Mouse (Mus musculus): Measurements from ENCODE around the gene Snap25.
A peak's percentile ranks its signal among the peaks of the same experiment; 100 is the strongest.

Snap25 gene

DNA sequence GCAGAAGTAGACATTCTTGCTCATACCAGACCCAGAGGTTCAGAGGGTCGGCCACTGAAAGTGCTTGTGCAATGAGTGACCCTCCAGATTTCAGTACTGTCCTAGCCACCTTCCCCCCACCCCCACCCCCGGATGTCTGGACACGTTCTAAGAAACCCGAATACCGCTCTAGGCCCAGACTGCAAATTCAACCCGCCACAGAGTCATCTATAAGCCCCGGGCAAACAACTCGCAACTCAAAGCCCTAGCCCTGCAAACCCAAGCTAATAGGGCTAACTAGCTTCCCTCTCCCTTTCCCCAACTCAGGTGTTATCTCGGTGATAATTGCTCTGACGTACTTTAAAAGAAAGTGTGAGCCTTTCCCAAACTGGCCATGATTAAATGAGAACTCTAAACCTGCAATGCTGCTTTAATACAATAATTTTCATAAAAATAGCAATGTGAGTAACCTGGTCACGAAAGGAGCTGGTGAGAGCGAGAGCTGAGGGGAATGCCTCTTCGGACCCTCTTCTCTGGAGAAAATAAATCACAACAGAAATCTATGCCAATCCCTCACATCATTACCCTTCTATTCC lies 725 bp upstream of the Snap25 start:
- no peak for DNase-seq (ENCODE audit: extremely low spot score, low spot score)

DNA sequence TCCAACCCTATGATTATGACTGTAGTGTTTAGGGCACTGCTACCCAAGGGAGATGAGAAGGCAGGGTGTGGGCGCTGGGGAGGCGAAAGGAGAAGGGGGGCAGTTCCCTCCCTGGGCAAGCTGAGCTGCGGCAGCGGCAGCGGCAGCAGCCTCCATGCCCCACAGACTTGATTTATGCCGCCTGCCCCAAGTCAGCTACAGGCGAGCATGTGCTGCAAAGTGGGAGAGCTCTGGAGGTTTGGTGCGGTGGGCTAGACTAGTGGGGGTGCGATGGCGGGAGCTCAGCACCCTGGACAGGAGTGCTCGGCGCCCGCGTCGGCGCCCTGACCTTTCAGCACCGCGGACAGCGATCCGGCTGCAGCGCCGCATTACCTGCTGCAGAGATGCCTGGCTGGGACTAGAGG lies 757 bp downstream of the Snap25 start:
- peak; percentile 88 for DNase-seq (ENCODE audit: extremely low spot score, low spot score)

DNA sequence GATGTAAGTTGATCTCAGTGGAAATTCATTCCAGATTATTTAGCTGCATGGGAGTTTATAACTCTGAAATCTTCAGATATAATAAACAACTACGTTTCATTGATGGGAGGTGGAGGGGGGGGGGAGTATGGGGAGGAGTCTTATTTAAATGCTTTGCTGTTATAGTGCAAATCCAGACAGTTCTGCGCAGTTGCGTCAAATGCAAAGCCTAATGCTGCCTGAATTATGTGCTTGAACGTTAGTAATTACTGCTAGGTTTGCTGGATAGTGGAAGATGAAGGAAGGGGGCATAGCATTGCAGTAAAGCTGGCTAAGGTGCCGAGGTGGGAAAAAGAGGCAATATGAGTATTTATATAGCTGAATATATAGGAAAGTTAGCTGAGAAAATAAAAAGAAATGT lies 2.3 kb downstream of the Snap25 start:
- no peak for DNase-seq (ENCODE audit: extremely low spot score, low spot score)

DNA sequence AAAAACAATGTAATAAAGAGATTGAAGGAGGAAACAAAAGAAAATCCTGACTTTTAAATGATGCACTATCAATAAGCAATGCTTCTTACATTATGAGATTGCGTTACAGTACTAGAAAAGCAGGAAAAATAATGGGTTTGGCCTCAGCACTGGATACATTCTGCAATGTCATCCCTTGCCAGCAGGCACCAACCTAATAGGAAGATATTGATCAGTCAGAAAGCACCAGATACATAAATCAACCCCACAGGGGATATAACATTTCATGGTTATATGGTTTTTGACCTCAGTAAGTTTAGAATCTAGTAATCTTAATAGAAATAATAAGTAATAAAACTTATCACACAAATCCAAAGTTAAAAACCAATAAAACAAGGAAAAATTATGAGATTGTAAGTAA lies 3.1 kb downstream of the Snap25 start:
- DNase-seq (ENCODE audit: extremely low spot score, low spot score), result no peak

DNA sequence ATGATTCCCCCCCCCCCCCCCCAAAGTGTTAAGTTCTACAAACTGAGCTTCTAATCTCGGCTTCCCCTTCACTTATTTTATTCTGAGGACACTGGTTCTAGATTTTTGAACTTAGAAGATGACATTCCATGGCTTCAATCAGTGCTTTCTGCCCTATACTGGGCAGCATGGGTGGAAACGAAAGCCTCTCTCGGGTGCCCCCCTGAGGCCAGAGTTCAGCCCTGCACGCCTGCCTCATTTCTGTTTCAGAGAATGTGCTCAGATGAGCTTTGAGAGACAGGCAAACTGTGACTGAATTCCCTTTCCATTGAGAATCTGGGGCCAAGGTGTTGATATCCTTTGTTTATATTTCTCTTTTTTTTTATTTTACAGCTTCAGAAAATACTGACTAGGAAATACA lies 7.0 kb downstream of the Snap25 start:
- DNase-seq (ENCODE audit: extremely low spot score, low spot score), result peak; percentile 31

DNA sequence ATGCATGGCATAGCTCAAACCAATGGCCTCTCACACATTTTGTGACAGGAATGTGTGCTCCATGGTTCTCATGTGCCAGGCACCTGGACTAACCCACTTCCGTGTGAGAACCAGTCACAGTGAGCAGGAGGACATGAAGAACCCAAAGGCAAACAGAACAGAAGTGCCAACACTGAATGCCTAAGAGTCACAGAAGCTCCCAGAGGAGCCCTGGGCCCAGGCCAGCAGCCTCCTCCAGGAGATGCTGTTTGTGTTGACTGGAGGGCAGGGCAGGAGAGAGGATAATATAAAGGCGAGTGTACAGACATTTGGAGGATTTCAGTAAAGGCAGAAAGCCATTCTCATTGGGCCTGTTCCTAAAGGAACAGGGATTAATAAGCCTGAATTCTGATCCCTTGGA lies 25.0 kb downstream of the Snap25 start:
- DNase-seq (ENCODE audit: extremely low spot score, low spot score), result no peak

DNA sequence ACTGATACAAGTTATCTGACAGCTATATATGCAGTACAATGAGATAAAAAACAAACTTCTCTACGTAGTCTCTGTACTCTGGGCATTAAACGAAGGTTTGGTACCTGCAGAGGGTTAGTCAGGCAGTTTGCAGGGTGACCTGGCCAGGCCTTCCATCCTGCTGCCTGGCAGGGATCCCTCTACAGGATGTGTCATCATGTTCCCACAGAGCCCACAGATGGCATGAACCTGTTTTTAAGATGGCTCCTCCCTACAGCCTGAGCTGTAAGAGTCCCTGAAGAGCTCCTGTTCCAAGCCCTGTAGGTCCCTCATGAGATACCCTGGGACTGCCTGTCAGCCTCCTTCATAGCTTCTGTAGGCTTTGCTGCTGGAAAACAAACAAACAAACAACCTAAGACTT lies 29.0 kb downstream of the Snap25 start:
- DNase-seq (ENCODE audit: extremely low spot score, low spot score), result no peak

DNA sequence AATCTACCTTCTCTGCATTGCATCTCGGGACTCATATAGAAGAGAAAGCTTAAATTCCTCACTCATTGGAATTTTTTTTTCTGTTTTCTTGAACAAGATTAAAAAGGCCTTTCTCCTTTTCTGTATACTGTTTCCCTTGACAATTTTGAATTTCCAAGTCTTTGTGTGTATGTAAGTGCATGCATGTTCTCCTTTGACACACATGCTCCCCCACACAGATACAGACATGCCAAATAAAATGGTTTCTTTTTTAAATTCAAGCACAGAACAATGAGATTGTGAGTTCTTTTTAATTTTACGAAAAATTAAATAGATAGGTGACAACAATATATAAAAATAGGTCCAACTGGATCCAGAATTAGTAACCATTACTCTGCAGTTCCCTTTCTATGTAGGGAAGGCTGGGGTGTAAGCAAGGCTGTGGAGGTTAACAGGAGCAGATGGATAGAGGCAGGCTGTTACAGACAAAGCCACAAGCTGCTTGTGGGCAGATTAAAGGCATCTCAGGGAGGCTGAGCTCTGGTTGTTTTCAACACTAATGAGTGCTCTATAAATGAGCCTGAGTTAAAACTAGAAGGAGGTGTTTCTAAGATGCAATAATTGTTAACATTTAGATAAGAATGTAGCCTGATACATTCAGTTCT lies 31.6 kb downstream of the Snap25 start:
- DNase-seq (ENCODE audit: extremely low spot score, low spot score), result no peak

DNA sequence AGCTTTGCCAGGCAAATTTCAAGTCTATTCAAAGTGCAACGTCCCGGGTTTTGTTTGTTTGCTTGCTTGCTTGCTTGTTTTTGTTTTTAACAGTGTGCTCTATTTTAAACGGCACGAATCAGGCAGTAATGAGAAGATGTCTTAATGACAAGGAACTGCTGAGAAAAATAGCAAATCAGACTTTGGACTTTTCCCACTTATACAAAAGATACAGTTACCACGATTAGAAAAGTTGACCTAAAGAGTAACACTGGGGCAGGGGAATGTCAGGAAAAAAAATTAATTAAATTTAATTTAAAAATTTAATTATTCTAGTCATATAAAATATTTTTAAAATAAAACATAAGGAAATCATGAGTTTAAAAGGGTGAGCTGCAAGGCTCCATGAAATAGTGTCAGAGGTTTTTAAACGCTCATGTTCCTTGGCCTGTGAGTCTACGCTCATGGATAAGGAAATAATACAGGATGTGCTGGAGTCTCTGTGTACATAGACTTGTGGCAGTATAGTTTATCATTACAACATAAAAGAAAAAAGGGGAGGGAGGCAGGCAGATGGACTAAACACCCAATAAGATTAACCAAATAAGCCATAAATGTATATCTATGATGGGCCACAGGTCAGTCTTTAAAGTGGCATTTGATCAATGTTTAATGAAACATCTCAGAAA lies 32.2 kb downstream of the Snap25 start:
- DNase-seq (ENCODE audit: extremely low spot score, low spot score), result no peak

DNA sequence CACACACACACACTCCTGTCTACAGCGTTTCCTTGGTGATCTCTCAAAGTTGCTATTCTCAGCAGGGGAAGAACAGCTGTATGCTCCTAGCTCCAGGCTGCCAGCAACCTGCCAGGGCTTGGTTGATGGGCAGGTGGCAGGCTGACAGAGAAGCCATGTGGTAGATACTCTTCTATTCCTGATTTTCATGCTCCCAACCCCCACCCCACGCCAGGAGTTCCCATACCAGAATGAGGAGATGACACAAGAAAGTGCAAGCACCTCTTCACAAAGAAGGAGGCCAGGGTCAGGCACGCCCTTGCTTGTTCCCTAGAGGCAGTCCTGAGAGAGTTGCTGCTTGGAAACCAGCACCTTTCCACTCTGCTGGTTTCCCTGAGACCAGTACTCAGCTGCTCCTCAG lies 40.4 kb downstream of the Snap25 start:
- DNase-seq (ENCODE audit: extremely low spot score, low spot score), result no peak

DNA sequence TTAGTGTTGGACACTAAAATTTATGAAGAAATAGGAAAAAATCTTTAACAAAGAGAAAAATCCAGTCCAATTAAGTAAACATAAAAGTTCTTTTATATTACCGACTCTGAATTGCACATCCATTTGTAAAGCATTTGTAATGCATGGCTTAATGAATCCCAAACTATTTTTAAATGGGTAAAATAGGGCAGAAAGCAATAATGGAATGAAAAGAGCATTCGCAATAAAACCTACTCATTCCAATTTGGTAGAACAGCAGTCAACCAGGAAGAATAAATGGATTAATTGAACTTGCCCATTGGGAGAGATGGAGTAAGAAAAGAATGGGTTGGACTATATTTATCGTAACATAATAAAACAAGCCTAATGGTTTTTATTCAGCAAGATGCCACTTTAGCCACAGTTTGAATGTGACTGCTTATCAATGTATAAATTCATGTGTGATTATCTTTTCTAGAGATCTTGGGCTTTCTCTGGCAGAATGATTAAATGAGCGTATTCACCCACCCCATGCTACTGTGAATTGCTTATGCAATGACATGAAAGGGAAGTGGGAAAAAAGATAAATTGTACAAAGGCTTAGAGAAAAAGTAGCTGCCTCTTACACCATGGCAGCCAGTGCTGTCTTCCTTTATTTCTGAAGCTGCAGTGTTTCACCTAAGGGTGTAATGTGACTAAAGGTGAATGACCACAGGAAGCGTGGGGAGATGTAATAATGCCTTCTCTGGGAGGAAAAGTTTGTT lies 45.7 kb downstream of the Snap25 start:
- DNase-seq (ENCODE audit: extremely low spot score, low spot score), result no peak

DNA sequence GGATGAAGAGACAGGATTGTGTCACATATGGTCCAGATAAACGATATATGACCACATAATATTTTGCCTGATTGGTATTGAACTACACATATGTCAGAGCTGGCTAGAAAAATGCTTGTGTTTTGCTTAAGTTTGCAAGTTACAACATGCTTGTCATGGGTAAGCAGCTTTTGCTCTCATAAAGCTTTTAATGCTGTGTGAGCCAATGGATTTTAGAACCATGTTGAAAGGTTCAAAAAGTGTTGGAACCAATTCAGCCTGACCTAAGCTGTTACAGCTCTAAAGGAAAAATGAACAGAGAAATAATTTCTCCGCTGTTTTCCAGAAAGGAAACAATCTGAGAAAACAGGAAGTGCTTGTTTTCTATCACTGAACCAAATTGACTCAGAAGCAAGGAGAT lies 64.9 kb downstream of the Snap25 start:
- no peak for DNase-seq (ENCODE audit: extremely low spot score, low spot score)

DNA sequence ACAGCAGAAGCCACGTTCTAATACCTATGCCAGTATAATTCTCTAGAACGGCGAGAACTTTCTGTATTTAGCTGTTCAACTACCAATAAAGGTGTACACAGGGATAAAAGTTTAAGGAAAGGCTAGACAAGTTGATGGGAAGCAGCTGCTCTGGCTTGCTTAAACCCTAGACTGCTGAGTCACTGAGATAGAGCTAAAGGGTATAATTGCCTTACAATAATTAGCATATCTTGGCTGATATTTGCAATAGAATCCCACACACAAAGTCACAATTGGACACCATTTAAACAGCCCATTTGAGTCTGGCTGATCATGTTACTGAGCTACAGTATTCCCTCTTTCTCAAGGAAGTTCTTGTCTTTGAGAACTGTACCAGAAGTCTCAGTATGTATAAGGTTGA lies 65.4 kb downstream of the Snap25 start:
- no peak for DNase-seq (ENCODE audit: extremely low spot score, low spot score)

DNA sequence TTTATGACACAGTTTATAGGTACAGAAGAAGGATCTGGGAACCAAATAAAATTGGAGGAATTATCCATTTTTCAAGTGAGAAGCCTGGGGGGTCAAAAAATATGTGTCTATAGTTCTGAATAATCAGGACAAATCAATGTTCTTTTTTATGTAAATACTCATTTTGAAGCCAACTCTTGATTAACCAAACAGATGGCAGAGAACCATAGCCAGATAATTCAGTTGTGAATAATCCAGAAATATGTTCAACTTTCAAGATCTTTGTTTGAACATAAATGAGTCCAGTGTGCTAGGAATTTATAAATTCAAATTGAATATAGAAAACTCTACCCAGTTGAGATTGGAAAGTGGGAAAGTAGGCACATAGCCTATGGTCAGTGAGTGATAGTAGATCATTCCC lies 67.0 kb downstream of the Snap25 start:
- no peak for DNase-seq (ENCODE audit: extremely low spot score, low spot score)

DNA sequence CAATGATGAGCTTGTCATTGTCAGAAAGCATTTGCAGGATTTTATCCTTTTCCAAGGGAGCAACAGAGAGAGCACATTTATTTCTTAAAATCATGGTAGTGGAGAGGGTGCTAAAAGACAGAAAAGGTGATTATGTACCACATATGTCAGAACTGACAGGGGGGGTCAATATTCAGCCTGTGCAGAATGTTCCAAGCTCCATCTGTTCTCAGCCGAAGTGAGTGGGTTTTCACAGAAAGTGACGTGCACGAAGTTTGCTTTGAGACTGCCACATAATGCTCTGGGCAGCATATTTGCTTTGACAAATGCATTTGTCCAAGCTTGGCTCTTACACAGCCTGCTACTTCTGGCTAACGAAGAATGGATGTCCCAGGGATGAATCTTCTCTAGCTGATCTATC lies 71.1 kb downstream of the Snap25 start:
- DNase-seq (ENCODE audit: extremely low spot score, low spot score), result no peak

DNA sequence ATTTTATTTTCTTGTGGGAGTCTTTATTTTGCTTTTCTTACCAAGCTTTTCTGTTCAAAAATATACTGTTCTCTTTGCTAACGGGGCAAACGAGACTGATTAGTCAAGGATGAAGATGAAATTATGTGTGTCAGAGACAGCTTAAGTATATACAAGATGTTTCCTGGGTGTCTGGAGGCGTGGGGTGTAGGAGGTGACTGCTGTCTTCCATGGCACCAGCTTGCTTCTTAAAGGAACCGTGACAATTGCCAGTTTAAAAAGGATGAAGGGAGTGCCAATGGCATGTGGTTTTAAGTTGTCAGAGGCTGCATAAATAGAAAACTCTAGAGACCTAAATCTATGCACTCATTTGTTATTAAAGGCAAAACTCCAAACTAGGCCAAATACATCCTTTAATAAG lies 75.1 kb downstream of the Snap25 start:
- DNase-seq (ENCODE audit: extremely low spot score, low spot score), result no peak

DNA sequence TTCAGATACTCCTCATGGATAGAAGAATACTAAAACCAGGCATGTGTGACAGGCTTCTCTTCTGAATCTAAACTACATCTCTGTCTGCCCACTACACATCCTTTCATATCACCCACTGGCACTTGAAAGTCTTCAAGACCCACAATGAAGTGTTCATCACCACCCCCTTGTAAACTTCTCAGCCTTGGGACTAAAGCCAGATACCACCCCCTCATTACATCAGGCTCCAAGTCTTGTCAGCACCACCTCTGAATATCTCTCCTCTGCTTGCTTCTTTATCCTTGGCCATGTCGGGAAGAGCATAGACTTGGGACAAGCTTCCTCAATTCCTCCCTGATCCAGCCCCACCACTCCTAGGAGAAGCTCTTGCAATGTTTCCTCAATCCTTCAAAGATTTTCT lies 83.3 kb downstream of the Snap25 start:
- no peak for DNase-seq (ENCODE audit: extremely low spot score, low spot score)

DNA sequence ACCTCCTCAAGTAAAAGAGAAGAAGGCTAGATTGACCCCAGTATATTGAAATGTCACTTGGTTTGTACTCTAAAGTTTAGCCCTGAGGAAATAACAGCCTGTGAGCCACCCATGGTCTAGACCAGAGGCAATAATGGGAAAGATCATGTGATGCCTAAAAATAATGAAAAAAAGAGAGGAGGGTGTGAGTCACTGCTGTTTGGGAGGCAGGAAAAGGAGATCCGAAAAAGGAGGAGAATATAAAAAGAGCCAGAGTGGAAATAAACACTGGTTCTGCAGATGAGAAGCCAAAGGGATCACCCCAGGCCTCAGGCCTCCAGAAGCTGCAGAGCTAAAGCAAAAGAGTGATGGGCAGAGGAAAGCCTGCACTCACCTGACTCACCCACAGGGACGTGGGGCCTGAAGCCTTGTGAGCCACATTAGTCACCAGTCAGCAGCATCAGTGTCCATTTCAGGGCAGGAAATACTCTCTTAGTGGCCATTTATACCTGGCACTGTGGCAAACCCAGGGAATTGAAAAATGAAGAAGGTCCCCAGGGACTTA lies 85.7 kb downstream of the Snap25 start:
- no peak for DNase-seq (ENCODE audit: extremely low spot score, low spot score)

DNA sequence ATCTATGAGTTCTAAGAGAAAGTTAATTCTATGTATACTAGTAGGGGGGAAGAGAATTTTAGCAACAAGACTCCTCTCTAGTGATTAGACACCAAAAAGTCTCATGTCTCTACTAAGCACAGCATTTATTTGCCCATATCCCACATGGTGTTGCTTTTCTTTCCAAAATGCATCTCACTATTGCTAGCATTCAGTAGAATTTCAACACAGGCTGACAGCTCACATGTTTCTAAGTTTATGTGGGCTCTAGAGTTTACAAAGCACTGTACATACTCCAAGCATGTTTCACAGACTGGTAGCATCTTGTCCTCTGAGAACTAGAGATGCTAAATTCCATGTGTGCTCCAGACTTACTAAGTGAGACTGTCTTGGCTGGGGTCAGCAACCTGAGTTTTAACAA lies 87.8 kb downstream of the Snap25 start:
- DNase-seq (ENCODE audit: extremely low spot score, low spot score), result no peak

DNA sequence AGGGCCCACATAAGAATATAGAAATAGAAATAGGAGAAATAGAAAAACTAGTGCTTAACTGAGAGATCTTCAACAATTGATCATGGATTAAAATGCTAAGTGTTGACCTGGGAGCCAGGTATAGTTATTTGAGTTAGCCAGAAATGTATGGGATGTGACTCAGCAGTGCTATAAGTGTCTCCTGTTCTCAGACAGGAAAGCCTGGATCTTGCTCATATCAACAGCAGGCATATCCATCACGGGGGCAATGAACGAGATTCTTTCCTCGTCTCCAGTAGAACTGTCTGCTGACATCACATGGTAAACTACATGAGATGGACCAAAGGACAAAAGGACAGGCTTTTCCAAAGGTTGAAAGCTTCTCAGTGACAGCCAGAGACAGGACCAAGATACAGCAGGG lies 88.8 kb downstream of the Snap25 start:
- DNase-seq (ENCODE audit: extremely low spot score, low spot score), result no peak

DNA sequence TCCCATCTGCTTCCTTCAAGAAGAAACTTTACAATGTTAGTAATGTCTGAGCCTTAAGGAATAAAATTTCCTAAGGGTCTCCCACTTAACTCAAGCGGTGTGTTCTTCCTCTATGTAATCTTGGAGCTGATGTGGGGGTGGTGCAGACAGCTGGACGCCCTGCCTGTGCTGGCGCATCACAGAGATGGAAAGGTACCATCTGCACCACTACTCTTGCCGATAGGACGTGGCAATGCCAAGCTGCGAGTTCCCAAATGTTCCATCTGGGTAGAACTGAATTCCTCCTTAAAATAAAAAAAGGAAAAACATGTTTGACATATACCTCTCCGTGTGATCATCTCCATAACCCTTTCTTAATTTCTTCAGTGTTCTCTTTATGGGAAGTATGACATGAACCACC lies 89.9 kb downstream of the Snap25 start:
- no peak for DNase-seq (ENCODE audit: extremely low spot score, low spot score)

All from neural tube, embryonic 10.5 days (tissue).